Mouse (Mus musculus) frontal cortex, postnatal 36 days (tissue): Measurements from ENCODE around the gene Stat4.

ENCODE experiments used
- DNase-seq, 2 experiments: peaks; one replicate each; pipeline ENCODE4 v3.0.0; 2022; ENCODE audit warnings: low spot score in 2 of 2

The Stat4 gene

DNA sequence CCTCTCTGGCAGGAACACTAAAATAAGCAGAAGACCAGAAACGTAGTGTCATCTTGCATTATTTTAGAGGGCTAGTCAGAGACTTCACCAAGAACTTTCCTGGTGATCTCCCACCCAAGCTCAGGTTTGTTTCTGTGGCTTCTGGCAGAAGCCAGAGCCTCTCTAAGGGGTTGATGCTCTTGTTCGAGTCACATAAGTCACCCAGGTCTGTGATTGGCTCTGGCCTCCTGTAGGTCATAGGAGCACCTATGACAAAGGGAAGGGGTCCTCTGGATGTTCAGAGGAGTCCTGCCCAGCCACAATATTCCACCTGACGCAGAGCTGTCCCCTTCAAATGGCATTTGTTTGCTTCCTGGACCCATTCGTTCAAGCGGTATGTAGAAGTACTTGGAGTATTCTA is at the start of gene Stat4:
TSS of gene Stat4 (plus strand) at position 301 of the 400 bp plus-strand sequence.
- DNase-seq: no peak

DNA sequence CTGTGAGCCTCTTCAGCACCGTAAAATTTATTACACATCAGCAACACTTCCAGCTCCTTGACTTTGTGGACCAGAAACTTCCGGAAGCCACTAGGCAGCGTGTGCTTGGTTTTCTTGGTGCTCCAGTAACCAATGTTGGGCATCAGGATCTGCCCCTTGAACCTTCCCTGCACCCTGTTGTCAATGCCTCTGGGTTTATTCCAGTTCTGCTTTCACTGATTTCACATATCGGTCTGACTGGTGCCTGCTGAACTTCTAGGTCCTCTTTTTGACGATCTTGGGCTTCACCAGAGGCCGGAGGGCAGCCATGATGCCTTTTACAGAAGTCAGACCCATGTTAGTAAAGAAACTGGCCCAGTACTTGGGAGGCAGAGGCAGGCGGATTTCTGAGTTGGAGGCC is 48.6 kb upstream of the Stat4 start:
- no peak for DNase-seq

DNA sequence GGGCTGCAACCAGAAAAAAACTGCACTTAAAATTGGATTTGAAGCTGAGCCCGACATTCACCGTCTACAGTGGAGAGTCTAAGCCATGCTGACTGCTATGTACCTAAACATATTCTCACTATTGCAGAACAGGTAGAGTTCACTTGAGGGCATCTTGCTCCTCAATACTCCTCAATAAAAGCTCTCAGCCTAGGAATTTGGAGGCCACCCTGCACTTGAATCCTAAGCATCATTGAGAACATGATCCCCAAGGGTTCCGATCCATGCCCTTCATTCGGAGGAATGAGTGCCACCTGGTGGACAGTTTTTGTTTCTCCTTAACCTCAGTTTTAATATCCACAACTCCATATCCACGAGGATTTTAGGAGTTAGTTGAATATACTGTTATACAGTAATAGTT is 42.2 kb upstream of the Stat4 start:
- DNase-seq: peak; percentile 9 to 62

DNA sequence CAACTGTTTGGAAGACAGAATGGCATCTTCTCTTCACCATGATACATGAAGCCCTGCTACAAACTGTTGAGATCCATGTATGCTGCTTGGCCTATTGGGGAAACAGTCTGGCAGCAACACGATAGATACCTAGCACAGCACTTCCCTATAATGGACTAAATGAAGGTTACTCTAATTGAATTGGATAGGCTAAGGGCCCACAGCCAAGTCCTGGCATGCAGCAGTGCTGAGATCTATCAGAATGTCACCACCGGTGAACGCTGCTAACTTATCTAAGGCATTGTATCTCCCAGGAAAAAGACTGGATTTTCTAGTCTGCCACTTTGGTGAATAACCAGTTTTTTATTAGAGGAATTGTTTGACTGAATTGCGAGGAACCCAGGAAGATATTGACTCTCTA is 39.8 kb upstream of the Stat4 start:
- no peak for DNase-seq

DNA sequence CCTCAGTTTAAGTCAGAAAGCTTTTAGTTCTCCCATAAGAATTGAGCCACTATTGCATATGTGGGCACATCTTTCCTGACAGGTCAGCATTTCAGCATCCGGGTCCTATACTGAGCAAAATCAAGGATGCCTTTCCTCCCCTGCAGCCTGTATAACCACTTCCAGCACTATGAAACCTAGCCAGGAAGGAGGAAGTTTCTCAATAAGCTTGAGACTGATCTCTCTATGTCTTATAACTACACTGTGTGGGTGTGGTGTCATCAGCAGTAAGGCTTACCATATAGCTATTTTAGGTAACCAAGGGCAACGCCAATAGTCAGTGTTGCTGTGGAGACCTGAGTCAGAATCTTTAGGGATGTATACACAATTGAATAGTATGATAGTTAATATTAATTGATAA is 22.3 kb upstream of the Stat4 start:
- DNase-seq: no peak

DNA sequence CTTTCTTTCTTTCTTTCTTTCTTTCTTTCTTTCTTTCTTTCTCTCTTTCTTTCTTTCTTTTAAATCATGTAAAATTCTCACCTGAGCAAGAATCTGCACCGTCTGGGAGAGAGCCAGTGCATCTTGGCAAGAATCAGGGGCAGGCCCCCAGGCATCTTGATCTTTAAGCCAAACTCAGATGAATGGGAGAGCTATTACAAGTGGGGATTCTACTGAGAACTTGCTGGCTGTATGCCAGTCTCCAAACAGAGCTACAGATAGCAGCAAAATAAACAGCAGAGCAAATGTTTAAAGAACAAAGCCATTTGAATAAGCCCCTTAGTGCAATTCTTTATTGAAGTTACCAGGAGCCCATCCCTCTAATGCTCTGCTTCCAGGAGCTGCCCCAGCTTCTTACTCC is 18.0 kb upstream of the Stat4 start:
- DNase-seq: no peak

DNA sequence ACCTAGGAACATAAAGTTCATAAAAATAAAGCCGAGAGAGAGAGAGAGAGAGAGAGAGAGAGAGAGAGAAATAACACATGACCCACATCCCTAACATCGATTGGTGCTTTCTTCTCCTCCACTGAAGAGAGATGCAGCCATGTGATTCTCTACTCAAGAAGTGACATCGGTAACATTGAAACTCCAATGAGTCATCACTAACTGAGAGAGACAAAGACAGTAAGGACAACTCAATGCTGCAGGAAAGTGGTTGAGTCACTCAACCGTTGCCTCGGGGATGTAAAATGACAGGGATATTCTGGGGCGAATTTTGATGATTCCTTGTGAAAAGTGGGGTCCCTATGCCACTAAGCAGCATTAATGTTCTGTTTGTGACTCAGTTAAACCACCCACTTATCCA is 16.8 kb upstream of the Stat4 start:
- no peak for DNase-seq

DNA sequence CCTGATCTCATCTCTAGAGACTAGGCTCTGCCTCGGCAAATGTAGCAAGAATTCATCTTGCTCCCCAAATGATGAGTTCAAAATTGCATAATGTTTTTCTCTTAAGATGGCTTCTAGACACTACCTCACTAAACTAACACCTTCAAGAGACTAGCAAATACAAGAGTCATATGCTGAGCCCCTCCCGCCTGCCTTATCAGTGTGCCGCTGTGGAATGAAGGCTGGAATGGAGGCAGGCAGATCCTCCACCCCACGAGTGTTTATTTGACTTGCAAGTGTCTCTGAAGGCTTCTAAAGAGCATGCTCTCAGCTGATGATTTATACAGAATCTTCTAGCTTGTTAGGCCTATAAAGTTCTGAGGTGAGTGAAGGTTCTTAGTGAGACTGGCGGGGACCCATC is 11.4 kb upstream of the Stat4 start:
- DNase-seq: no peak

DNA sequence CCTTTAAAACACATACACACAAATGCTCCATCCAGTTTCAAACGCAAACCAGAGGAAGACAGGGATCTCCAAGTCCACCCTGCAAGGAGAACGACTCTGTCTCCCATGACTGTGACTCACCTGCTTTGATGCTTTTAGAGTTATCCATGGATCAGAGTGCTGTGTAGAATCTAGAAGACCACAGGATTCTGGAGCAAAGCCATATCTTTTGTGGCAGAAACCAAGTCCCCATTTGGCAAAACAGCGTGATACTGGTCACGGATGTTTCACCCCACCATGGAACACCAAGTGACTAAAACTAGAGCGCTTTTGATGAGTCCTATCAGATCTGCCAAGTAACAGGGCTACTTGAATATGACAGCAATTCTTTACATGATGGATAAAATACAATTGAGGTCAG is 7.9 kb upstream of the Stat4 start:
- DNase-seq: no peak

DNA sequence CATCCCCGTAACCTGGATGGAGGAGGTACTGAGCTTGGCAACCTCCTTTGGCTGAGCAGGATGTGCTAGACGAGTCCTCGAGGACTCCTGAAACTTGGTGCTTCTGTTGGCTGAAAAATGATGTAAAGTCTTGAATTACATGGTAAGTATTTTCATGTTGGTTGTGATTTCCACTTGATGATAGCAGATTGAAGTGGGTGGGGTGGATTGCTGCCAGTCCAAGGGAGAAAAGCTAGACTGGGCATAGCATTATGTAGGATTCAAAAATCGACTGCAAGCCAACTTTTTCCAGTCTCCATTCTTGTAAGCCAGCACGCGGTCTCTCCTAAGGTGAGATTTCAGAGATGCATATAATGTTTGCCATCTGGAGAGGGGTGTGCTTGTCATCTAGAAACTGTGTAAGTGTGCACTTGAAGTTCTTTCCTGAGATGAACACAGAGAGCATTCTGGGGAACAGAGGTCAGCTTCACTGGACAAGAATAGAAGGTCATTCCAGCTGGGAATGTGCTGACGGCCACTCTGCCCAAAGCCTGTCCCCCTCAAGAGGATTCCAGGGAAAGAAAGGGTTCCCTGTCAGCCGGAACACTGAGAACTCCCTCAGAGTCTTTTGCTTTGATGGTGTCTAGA is 5.1 kb downstream of the Stat4 start:
- DNase-seq: peak; percentile 41 to 75

DNA sequence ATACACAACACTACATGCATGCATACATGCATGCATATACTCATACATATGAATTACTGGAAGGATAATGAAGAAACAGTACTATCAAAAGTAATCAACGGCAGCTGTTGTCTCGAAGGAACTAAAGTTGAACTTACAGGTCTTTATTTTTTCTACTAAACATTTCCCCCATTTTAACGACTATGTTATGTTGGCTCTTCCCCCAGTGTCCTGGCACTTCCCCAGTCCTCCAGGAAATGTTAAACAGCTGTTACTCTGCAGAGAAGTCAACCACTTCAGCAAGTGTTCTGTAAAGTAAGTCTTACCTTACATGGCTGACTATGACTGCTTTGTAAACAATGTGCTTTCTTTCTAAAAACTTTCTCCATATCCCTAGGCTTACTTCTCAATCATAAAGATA is 9.1 kb downstream of the Stat4 start:
- DNase-seq: no peak

DNA sequence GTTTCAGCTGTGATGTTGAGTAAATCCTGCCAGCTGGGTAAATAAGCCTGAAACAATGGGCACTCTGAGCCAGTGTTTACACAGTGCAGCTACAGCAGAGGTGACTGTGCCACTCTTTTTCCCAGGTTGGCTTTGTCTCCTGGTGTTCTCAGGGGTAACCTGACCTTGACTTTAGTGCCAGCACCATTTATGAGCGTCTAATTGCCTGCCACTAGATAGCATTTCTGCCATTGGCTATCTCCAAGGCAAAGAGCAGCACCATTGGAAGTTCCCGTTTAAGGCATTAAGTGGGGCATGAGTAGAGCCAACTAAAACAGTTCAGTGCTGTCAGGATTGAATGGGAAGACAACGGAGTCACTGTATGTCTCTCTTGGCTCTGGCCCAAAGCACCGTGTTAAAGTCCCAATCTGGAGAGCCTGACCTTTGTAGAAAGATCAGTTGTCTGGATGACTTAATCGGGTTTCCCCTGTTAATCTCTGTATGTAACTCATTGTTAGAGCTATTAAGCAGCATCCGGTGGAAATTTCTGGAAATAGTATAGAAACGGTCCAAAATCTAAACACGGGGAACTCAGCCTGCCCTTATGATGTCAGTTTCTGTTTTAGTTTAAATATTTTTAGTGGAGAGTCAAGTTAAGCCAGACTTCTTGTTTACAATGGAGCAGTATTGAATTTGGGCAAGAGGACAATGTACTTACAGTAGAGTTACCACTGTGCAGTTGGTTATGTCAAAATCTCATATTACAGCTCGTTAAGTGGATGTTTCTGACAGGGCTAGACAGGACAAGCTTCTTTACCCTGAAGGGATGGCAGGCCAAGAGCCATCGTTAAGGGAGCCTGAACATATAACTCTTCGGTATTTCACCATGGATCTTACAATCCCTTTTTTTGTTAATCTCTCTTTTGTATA is 10.1 kb downstream of the Stat4 start:
- DNase-seq: no peak

DNA sequence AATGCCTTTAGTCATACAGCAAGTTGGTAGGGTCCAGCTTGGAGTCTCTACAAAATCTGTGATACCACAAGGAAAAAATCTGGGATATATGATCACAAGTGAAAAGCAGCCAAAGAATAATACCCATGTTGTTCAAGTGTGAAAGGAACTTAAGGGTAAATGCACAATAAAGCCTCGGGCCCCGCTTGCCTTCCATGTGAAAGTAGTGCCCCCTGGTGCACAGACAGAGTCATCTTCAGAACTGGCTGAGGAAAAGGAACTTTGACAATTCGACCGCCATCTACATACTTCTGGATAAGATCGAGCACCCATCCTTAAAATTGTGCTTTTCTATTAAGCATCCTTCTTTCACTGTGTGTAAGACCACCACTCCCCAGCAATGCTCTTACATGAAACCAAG is 11.6 kb downstream of the Stat4 start:
- DNase-seq: peak; percentile 24 to 33

DNA sequence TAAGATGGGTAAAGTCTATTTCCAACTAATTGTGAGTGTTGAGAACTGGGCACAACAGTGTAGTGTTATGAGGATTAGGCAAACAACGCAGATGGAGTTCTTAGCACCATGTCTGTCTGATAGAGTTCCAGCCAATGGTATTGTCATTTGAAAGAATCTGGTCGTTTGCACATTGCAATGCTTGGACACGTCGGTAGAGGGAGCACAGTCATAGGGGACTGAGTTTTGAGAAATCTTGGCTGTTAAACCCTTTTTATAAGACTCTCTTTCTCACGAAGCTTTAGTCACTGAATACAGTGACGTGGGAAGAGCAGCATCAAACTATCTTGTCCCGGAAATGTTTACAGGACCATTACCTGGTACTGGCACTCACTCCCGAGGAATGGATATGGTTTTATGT is 17.1 kb downstream of the Stat4 start:
- peak; percentile 73 to 79 for DNase-seq

DNA sequence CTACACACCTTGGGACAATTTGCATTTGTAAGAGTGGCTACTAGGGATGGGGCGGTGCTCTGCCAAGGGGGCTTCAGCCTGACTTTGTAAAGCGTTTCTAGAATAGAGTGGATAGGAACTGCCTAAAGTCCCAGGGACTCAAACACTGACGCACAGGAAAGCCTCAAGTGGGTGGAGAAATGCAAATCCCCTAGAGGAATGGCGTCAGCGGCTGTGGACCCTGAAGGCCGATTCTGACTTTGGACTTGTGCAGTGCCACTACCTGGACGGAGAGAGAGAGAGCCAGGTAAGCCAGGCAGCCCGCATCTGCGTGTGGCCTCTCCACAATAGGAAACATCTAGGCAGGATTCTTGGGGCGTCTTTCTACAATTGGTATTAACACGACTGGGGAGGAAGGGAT is 21.5 kb downstream of the Stat4 start:
- no peak for DNase-seq

DNA sequence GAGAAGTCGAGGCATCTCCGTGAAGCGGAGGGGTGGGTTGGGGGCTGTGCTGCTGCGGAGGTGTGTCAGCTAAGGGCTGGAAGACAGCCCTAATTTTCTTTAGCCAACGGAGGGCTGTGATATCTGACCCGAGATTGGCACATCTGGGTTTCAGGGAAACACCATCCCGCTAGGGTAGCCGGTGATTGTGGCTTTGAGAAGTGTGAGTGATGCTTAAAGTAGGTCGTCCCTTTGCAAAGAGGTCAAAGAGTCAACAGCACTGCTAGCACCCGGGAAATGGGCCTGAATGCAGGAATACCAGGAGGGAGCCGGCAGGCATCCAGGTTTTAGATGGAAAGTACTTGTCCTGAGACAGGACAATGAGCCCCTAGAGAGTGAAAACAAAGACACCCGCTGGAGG is 22.0 kb downstream of the Stat4 start:
- no peak for DNase-seq

DNA sequence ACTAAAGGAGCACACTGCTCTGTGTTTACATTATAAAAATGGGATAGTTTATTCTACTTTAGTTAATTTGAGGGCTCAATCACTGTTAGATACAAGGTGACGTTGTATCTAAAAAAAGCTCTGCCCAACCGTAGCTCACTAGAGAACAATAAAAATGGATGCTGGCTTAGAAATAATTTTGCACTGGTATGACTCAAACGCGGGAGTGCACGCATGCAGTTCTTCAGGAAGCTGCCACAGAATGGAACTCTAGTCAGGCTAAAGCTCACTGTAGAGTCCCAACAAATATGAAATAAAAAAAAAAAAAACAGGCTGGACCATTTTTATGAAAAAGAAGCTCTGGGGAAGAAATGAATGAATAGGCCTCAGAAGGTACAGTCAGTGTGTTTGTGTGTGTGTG is 23.8 kb downstream of the Stat4 start:
- no peak for DNase-seq

DNA sequence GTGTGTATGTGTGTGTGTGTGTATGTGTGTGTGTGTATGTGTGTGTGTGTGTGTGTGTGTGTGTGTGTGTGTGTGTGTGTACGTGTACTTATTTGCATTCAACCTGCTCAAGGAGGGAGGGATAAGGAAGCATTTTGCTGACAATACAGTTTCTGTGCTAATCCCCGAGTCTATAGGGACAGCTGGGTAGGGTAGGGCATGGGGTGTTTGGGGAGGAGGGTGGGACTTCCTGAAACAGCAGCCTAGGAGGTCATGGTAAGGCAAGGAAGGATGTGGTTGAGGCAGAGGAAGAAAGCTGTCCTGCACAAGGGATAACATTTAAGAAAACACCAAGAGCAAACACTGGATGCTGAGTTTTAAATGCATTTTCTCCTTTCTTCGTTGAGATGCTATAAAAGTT is 24.3 kb downstream of the Stat4 start:
- no peak for DNase-seq

DNA sequence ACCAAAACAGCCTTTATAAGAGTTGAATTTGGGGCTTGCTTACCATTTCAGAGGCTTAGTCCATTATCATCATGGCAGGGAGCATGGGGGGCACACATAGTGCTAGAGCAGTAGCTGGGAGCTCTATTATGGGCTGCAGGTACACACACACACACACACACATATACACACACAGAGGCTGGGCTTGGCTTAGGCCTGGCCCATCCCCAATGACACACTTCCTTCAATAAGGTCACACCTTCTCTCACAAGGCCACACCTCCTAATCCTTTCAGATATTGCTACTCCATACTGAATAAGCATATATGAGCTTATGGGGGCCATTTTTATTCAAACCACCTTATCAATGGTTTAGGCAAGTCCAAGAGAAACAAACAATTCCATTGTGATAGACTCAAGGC is 25.3 kb downstream of the Stat4 start:
- no peak for DNase-seq

DNA sequence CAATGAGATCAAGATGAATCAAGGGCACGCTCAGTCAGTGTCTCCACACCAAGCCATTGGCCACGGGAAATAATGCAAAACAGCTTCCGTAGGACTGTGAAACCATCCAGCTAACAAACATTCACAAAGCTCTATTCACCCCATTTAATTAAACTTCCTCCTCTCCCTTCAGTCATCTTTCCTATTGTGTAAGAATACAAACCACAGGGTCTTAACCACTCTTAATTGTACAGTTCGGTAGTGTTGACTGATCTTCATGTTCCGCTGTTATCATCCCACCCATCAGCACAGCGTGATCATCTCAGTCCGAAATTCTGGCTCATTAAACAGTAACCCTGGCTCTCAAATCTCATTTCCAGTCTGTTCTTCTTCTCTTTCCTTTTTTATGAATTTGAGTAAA is 25.8 kb downstream of the Stat4 start:
- DNase-seq: no peak

DNA sequence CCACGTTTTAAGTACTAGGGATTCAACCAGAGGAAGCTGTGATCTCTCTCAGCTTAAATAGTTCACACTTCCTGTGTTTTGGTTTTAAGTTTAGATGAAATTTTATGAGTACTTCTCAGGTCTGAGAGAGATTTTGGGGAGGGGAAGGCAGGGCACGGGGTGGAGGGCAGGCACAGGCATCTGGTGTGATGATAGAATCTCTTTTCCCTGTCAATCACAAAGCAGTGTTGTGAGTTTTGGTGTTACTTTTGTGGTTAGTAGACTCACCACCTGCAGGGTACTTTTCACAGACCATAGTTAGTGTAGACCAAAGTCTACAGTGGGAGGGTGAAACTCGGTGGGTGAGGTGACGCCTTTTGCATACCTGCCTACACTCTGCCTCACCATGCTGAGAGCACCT is 32.7 kb downstream of the Stat4 start:
- no peak for DNase-seq

DNA sequence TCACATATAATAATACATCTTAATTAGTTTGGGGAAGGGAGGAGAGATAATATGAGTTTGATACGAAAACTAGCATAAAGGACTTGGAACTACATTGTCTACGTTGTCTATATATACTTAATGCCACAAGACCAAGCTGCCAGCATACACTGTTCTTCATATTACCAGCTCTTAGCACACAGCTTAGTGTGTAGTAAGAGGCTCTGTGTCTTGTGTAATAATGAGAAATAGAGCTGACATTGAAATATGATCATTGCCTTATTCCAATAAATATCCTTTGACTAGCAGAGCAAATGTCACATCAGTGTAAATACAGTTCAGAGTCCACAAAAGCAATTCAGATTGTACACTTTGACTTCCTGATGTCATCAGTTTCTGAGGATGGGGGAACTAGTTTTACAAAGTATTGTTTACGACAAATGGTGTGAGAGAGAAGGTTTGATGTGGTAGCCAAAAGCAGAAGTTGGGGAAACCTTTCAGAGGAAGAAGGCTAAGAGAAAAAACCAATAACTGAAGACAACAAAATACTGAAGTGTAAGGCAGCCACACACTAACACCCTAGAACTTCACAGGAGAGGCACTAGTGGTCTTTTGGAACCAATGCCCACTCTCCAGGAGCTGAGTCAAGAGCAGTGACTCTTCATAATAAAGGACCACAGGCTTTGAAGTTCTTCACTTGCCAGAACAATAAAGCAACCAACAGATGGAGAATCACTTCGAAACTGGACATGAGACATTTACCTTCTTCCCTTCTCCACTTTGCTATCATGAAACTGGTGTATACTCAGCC is 35.2 kb downstream of the Stat4 start:
- DNase-seq: no peak

DNA sequence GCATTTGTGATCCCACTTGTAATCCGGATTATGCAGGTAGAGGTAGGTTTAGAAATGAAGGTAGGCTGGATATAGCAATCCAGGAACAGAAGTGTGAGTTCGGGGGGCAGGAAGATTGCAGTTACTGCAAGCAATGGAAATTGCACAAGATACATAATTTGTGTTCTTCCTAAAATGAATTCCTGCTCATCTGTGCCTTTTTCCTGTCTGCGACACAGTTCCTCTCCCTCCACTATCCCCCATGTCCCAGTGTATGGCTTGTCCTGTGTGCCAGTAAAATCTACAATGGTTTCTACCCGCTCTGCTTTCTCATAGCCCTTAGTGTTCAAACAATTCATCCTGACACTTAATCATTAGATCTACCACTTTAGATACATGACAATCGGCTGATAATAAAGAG is 41.7 kb downstream of the Stat4 start:
- no peak for DNase-seq
